Mouse (Mus musculus) kidney, adult 2 months (tissue): ENCODE data around the gene Stpg3. TPM values are rescaled to one million over a fixed set of nuclear protein-coding genes. Genes with fewer than 3 reads are reported as not detected.

ENCODE experiments used
- DNase-seq: peaks from one replicate; pipeline ENCODE4 v3.0.0; 2021
- H3K27ac ChIP-seq: fragments of 200-500 bp; 2 replicates; pipeline ENCODE4 v1.5.1; 2012; ENCODE audit warnings: low read depth, low read length, control low read depth, inconsistent platforms; ENCODE audit not compliant: insufficient read depth
- H3K27me3 ChIP-seq: fragments of 200-500 bp; replicated peaks from 2 replicates; pipeline ENCODE4 v1.6.1; 2012; ENCODE audit warnings: mild to moderate bottlenecking, moderate library complexity, low read length, inconsistent platforms; ENCODE audit not compliant: control insufficient read depth, insufficient read depth
- H3K36me3 ChIP-seq: fragments of 200-500 bp; 2 replicates; pipeline ENCODE4 v1.6.1; 2012; ENCODE audit warnings: mild to moderate bottlenecking, moderate library complexity, low read length, inconsistent platforms; ENCODE audit not compliant: control insufficient read depth, insufficient read depth
- H3K4me1 ChIP-seq: fragments of 200-500 bp; 2 replicates; pipeline ENCODE4 v1.6.1; 2011; ENCODE audit warnings: low read length; ENCODE audit not compliant: control insufficient read depth, insufficient read depth
- H3K4me3 ChIP-seq: fragments of 200-500 bp; 2 replicates; pipeline ENCODE4 v1.5.1; 2011; ENCODE audit warnings: mild to moderate bottlenecking, low read depth, low read length, control low read depth; ENCODE audit not compliant: insufficient read depth
- CTCF ChIP-seq: fragments of 200-500 bp; conservative IDR thresholded peaks from 2 replicates; pipeline ENCODE4 v1.5.1; 2011; ENCODE audit warnings: low read depth, mild to moderate bottlenecking, control low read depth, low read length, moderate library complexity, mixed read lengths; ENCODE audit not compliant: insufficient read depth, insufficient read length
- POLR2A ChIP-seq: fragments of 200-500 bp; IDR thresholded peaks from one replicate; pipeline ENCODE4 v1.6.1; 2011; ENCODE audit warnings: low read depth, low read length, control low read depth
- WGBS: fragments of 180-500 bp; shearing (Covaris S2); methylation state at CpG from one replicate; pipeline ENCODE4 v1.1.7; 2018; 5-methylcytosine and 5-hydroxymethylcytosine counted together
- polyA plus RNA-seq: library from polyadenylated mRNA; depleted of rRNA; stranded (reverse); fragments of >200 nt; gene quantifications from 2 replicates; pipeline ENCODE4 v1.2.3, GENCODE M21; 2012; rRNA removed

Stpg3 gene
- polyA plus RNA-seq, 1 experiment: 0.42 TPM

DNA sequence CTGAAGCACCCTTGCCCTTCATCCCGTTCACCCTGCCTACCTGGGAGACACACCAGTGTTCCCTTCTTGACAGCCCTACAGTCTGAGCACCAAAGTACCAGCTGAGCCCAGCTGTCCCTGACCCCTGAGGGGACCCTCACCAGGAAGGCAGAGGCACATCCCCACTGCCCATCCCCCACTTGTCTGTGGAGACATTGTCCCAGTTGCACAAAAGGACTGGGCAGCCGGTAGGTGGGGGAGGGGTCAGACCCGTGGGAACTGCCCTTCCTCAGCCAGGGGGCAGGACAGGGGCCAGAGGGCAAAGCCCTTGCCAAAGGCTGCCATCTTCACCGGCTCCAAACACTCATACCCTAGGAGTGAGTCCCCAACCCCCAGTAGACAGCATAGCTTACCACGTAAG lies 44.7 kb downstream of the Stpg3 start:
- no peak for TF ChIP-seq POLR2A
- TF ChIP-seq CTCF: no peak
- Histone ChIP-seq H3K36me3 (no peaks in the 10 kb centered on the region), H3K4me3 (no peak overlapping the region), H3K27me3 (no peaks in the 10 kb centered on the region), H3K4me1 (peaks cover 14% of the 10 kb centered on the region), H3K27ac (no peak overlapping the region)
- 55% methylated on average over 5 of the region's 5 CpGs for WGBS
- DNase-seq: no peak

- Histone ChIP-seq H3K36me3 (no peaks in the 10 kb centered on the region), H3K4me1 (peaks cover 8% of the 10 kb centered on the region; the same call in 1 of the 2 replicates), H3K27me3 (no peaks in the 10 kb centered on the region), H3K27ac (no peak overlapping the region), H3K4me3 (no peak overlapping the region)
- no peak for DNase-seq
- 31% methylated on average over 2 of the region's 2 CpGs for WGBS
- TF ChIP-seq CTCF (no peak), POLR2A (no peak)
Measured at GRCm38 (mm10) chr2:25168665-25168978, 45.8 kb downstream of the Stpg3 start.

DNA sequence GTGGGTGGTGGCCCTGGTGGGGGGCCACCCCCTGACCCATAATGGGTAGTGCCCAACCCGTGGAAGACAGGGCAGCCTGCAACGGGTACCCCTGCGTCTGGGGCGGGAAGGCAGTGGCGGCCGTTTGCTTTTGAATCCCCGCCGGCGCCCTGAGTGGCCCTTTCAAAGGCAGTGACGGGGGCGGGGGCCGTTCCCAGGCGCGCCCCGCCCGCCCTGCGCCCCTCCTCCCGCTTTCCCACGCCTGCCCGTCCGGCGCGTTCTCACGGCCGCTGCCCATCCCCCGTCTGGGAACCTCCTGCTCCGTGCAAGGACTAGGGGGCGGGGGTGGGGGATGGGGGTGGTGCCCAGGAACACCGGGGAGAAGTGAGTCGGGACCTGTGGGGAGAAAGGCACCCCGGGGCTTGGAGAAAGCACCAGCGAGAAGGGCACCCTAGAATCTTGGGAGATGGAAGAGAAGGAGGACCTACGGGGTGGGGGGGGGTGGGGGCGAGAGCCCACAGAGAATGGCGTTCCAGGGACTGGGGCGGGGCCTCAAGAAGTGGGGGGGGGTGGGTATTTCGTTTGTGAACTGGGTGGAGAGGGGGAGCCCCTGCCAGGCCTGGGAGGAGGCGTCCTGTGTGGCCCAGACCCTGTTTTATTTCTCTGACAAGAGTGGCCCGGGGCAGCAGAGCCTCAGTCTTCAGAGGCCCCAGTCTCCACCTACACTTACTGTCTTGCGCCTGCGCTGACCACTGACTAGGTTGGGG lies 46.3 kb downstream of the Stpg3 start:
- H3K4me1 ChIP-seq: peaks cover 10% of the 10 kb centered on the region; the same call in 1 of the 2 replicates
- TF ChIP-seq POLR2A: no peak
- TF ChIP-seq CTCF: no peak
- 6% methylated on average over 32 of the region's 41 CpGs for WGBS
- H3K4me3 ChIP-seq: peak overlapping the region; percentile 34
- H3K36me3 ChIP-seq: no peaks in the 10 kb centered on the region
- peak; percentile 73 for DNase-seq
- H3K27ac ChIP-seq: no peak overlapping the region
- H3K27me3 ChIP-seq: no peaks in the 10 kb centered on the region

DNA sequence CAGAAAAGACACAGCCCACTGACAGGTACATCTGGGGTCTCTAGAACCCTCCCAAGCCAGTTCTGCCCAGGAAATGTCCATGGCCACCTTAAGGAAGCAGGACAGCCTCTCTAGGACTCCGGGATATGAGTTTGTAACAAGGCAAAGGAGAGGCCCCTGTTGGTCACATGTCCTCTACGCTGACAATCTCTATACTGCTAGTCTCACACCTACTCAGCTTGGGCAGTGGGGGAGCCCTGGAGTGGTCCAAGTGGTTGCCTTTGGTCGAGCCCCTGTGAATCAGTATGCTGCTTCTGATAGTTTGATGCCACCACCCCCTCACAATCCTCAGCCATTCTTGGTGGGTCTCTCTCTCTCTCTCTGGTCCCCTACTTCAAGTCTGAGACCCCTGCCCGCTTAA lies 47.0 kb downstream of the Stpg3 start:
- TF ChIP-seq POLR2A (no peak), CTCF (no peak)
- Histone ChIP-seq H3K27me3 (no peaks in the 10 kb centered on the region), H3K4me1 (peaks cover 14% of the 10 kb centered on the region; the same call in 1 of the 2 replicates), H3K36me3 (no peaks in the 10 kb centered on the region), H3K4me3 (peak overlapping the region; percentile 34), H3K27ac (no peak overlapping the region)
- 39% methylated on average over 4 of the region's 4 CpGs for WGBS
- no peak for DNase-seq

Other genes starting within 250 kb of the Stpg3 start
- gene Mrpl41, start 239.5 kb downstream of the Stpg3 start, polyA plus RNA-seq: 55.8 and 66.0 TPM in 2 replicates
- 22.4 and 24.1 TPM in 2 replicates for gene Pnpla7, start 238.6 kb downstream of the Stpg3 start, polyA plus RNA-seq
- 77.8 and 110 TPM in 2 replicates for gene Nsmf, start 160.3 kb downstream of the Stpg3 start, polyA plus RNA-seq
- 23.7 and 29.2 TPM in 2 replicates for gene Entpd8, start 134.3 kb downstream of the Stpg3 start, polyA plus RNA-seq
- gene Noxa1, start 119.5 kb downstream of the Stpg3 start, polyA plus RNA-seq: not detected in 2 replicates
- gene Nrarp, start 33.9 kb downstream of the Stpg3 start, polyA plus RNA-seq: 5.7 and 7.8 TPM in 2 replicates
- 21.8 and 26.9 TPM in 2 replicates for gene Tor4a, start 17.8 kb downstream of the Stpg3 start, polyA plus RNA-seq
- 62.6 and 70.5 TPM in 2 replicates for gene Nelfb, start 3.1 kb downstream of the Stpg3 start, polyA plus RNA-seq
- gene Fam166a, start 4.1 kb upstream of the Stpg3 start, polyA plus RNA-seq: 0.55 and 0.58 TPM in 2 replicates
- 313 and 314 TPM in 2 replicates for gene Tubb4b, start 10.1 kb upstream of the Stpg3 start, polyA plus RNA-seq
- gene Slc34a3, start 19.7 kb upstream of the Stpg3 start, polyA plus RNA-seq: 240 and 299 TPM in 2 replicates
- gene Rnf224, start 22.1 kb upstream of the Stpg3 start, polyA plus RNA-seq: 0.06 and 0.12 TPM in 2 replicates
- 49.1 and 57.9 TPM in 2 replicates for gene Rnf208, start 27.6 kb upstream of the Stpg3 start, polyA plus RNA-seq
- gene Cysrt1, start 27.8 kb upstream of the Stpg3 start, polyA plus RNA-seq: 0.66 and 1.2 TPM in 2 replicates
- gene AL732309.1, start 32.2 kb upstream of the Stpg3 start, polyA plus RNA-seq: 13.0 and 15.2 TPM in 2 replicates
- 48.9 and 50.7 TPM in 2 replicates for gene Tmem203, start 40.8 kb upstream of the Stpg3 start, polyA plus RNA-seq
- 81.0 and 85.4 TPM in 2 replicates for gene Tprn, start 48.0 kb upstream of the Stpg3 start, polyA plus RNA-seq
- 46.2 and 48.8 TPM in 2 replicates for gene Ssna1, start 57.8 kb upstream of the Stpg3 start, polyA plus RNA-seq
- 82.6 and 92.3 TPM in 2 replicates for gene Anapc2, start 57.8 kb upstream of the Stpg3 start, polyA plus RNA-seq
- gene Tmem210, start 73.5 kb upstream of the Stpg3 start, polyA plus RNA-seq: not detected in 2 replicates
- gene Lrrc26, start 75.3 kb upstream of the Stpg3 start, polyA plus RNA-seq: 2.7 and 3.0 TPM in 2 replicates
- 0.34 and 0.41 TPM in 2 replicates for gene Grin1, start 104.5 kb upstream of the Stpg3 start, polyA plus RNA-seq
- 16.6 and 19.6 TPM in 2 replicates for gene Man1b1, start 117.7 kb upstream of the Stpg3 start, polyA plus RNA-seq
- 167 and 171 TPM in 2 replicates for gene Dpp7, start 141.7 kb upstream of the Stpg3 start, polyA plus RNA-seq
- 125 and 133 TPM in 2 replicates for gene Uap1l1, start 151.0 kb upstream of the Stpg3 start, polyA plus RNA-seq
- 0.20 and 0.34 TPM in 2 replicates for gene Sapcd2, start 157.7 kb upstream of the Stpg3 start, polyA plus RNA-seq
- 18.8 and 23.8 TPM in 2 replicates for gene Entpd2, start 181.2 kb upstream of the Stpg3 start, polyA plus RNA-seq
- gene Npdc1, start 184.7 kb upstream of the Stpg3 start, polyA plus RNA-seq: 73.7 and 99.5 TPM in 2 replicates
- 0.19 and 0.80 TPM in 2 replicates for gene Fut7, start 208.6 kb upstream of the Stpg3 start, polyA plus RNA-seq
- 51.0 and 64.0 TPM in 2 replicates for gene Abca2, start 214.1 kb upstream of the Stpg3 start, polyA plus RNA-seq
- 104 and 130 TPM in 2 replicates for gene Clic3, start 242.2 kb upstream of the Stpg3 start, polyA plus RNA-seq
- 49.0 and 53.2 TPM in 2 replicates for gene Paxx, start 246.5 kb upstream of the Stpg3 start, polyA plus RNA-seq